Mouse (Mus musculus) neural tube, embryonic 12.5 days (tissue): ENCODE data around the gene Tmcc3. TPM values are rescaled to one million over a fixed set of nuclear protein-coding genes. Genes with fewer than 3 reads are reported as not detected.

Experiments
- ATAC-seq: fragments of 200-750 bp; cut with Nextera tagmentation; 2 replicates; pipeline ENCODE4 v1.8.0; 2017; ENCODE audit warnings: low read depth, mild to moderate bottlenecking, moderate TSS enrichment, moderate library complexity; ENCODE audit not compliant: low FRiP score
- H3K27ac ChIP-seq: fragments of 300-500 bp; sonication (generic); 2 replicates; pipeline ENCODE4 v1.5.1; 2016
- H3K27me3 ChIP-seq: fragments of 300-500 bp; sonication (generic); replicated peaks from 2 replicates; pipeline ENCODE4 v1.6.1; 2016; ENCODE audit warnings: mild to moderate bottlenecking
- H3K36me3 ChIP-seq: fragments of 300-500 bp; sonication (generic); 2 replicates; pipeline ENCODE4 v1.6.1; 2016; ENCODE audit warnings: mild to moderate bottlenecking
- H3K4me1 ChIP-seq: fragments of 300-500 bp; sonication (generic); 2 replicates; pipeline ENCODE4 v1.6.1; 2016
- H3K4me2 ChIP-seq: fragments of 300-500 bp; sonication (generic); replicated peaks from 2 replicates; pipeline ENCODE4 v1.6.1; 2016; ENCODE audit warnings: mild to moderate bottlenecking
- H3K4me3 ChIP-seq: fragments of 300-500 bp; sonication (generic); 2 replicates; pipeline ENCODE4 v1.5.1; 2016
- H3K9ac ChIP-seq: fragments of 300-500 bp; sonication (generic); 2 replicates; pipeline ENCODE4 v1.6.1; 2016; ENCODE audit warnings: mild to moderate bottlenecking
- H3K9me3 ChIP-seq: fragments of 300-500 bp; sonication (generic); 2 replicates; pipeline ENCODE4 v1.6.1; 2016; ENCODE audit warnings: mild to moderate bottlenecking
- WGBS: fragments of 180-500 bp; shearing (Covaris S2); methylation state at CpG from one replicate; pipeline ENCODE4 v1.1.7; 2016; 5-methylcytosine and 5-hydroxymethylcytosine counted together
- polyA plus RNA-seq: library from polyadenylated mRNA; unstranded; fragments of >200 nt; fragmentation: Nextera tagmentation; extraction: Ambion mirVana; gene quantifications from 2 replicates; pipeline ENCODE4 v1.2.1, GENCODE M21; 2016

Tmcc3 gene
- polyA plus RNA-seq: 7.6 and 8.8 TPM in 2 replicates

- Histone ChIP-seq H3K4me2 (peak within 1 kb of the TSS; percentile 94), H3K36me3 (no peaks in the 10 kb centered on the region), H3K27me3 (no peaks in the 10 kb centered on the region; the same call in none of the 2 replicates), H3K9me3 (peaks cover 9% of the 10 kb centered on the region), H3K4me1 (peaks cover 16% of the 10 kb centered on the region), H3K9ac (peak within 1 kb of the TSS; percentile 45), H3K4me3 (peak within 1 kb of the TSS; percentile 43), H3K27ac (no peak within 1 kb of the TSS)
- ATAC-seq: peak; percentile 17; the same call in 1 of the 2 replicates
- 1% methylated on average over 19 of the region's 19 CpGs for WGBS
These were observed at the start of gene Tmcc3 for GRCm38 (mm10) chr10:94311511-94312006. Tmcc3 (plus strand) TSS chr10:94311949.

- Histone ChIP-seq H3K36me3 (no peaks in the 10 kb centered on the region), H3K9ac (no peak overlapping the region), H3K27ac (no peak overlapping the region), H3K27me3 (no peaks in the 10 kb centered on the region), H3K4me3 (no peak overlapping the region), H3K4me2 (no peak overlapping the region), H3K9me3 (no peaks in the 10 kb centered on the region), H3K4me1 (no peaks in the 10 kb centered on the region)
- no peak for ATAC-seq
- 91% methylated on average over 13 of the region's 13 CpGs for WGBS
These were observed 49.1 kb upstream of the Tmcc3 start for GRCm38 (mm10) chr10:94262646-94263045.

- Histone ChIP-seq H3K4me1 (no peaks in the 10 kb centered on the region), H3K4me3 (no peak overlapping the region), H3K9ac (no peak overlapping the region), H3K4me2 (no peak overlapping the region), H3K9me3 (no peaks in the 10 kb centered on the region), H3K27ac (no peak overlapping the region), H3K36me3 (no peaks in the 10 kb centered on the region), H3K27me3 (no peaks in the 10 kb centered on the region)
- WGBS: 77% methylated on average over 3 of the region's 3 CpGs
- no peak for ATAC-seq
These were observed 48.5 kb upstream of the Tmcc3 start for GRCm38 (mm10) chr10:94263211-94263610.

- Histone ChIP-seq H3K9me3 (no peaks in the 10 kb centered on the region), H3K4me3 (no peak overlapping the region), H3K4me1 (no peaks in the 10 kb centered on the region), H3K4me2 (no peak overlapping the region), H3K9ac (no peak overlapping the region), H3K27me3 (no peaks in the 10 kb centered on the region), H3K27ac (no peak overlapping the region), H3K36me3 (no peaks in the 10 kb centered on the region)
- ATAC-seq: no peak
- 69% methylated on average over 17 of the region's 17 CpGs for whole genome bisulfite sequencing
These were observed 45.9 kb upstream of the Tmcc3 start for GRCm38 (mm10) chr10:94265656-94266542.

- Histone ChIP-seq H3K27ac (no peak overlapping the region), H3K4me2 (no peak overlapping the region), H3K9me3 (no peaks in the 10 kb centered on the region), H3K9ac (no peak overlapping the region), H3K27me3 (no peaks in the 10 kb centered on the region), H3K4me1 (no peaks in the 10 kb centered on the region), H3K36me3 (no peaks in the 10 kb centered on the region), H3K4me3 (no peak overlapping the region)
- WGBS: 6% methylated on average over 3 of the region's 3 CpGs
- ATAC-seq: no peak
These were observed 36.4 kb upstream of the Tmcc3 start for GRCm38 (mm10) chr10:94275321-94275720.

- Histone ChIP-seq H3K27me3 (no peaks in the 10 kb centered on the region), H3K9ac (no peak overlapping the region), H3K9me3 (no peaks in the 10 kb centered on the region), H3K4me1 (no peaks in the 10 kb centered on the region), H3K4me2 (no peak overlapping the region), H3K36me3 (no peaks in the 10 kb centered on the region), H3K27ac (no peak overlapping the region), H3K4me3 (no peak overlapping the region)
- WGBS: 56% methylated on average over 2 of the region's 2 CpGs
- ATAC-seq: no peak
These were observed 35.2 kb upstream of the Tmcc3 start for GRCm38 (mm10) chr10:94276511-94276910.

GRCm38 (mm10) chr10:94282179-94282578 lies 29.6 kb upstream of the Tmcc3 start:
- Histone ChIP-seq H3K4me1 (no peaks in the 10 kb centered on the region), H3K4me2 (no peak overlapping the region), H3K36me3 (no peaks in the 10 kb centered on the region), H3K4me3 (no peak overlapping the region), H3K27ac (no peak overlapping the region), H3K9ac (no peak overlapping the region), H3K27me3 (no peaks in the 10 kb centered on the region), H3K9me3 (no peaks in the 10 kb centered on the region)
- no peak for ATAC-seq
- WGBS: 93% methylated on average over 8 of the region's 8 CpGs

- WGBS: 92% methylated on average over 7 of the region's 7 CpGs
- H3K9me3 ChIP-seq: no peaks in the 10 kb centered on the region
- H3K36me3 ChIP-seq: no peaks in the 10 kb centered on the region
- H3K4me1 ChIP-seq: no peaks in the 10 kb centered on the region
- no peak overlapping the region for H3K9ac ChIP-seq
- H3K27me3 ChIP-seq: no peaks in the 10 kb centered on the region
- no peak overlapping the region for H3K4me3 ChIP-seq
- no peak overlapping the region for H3K4me2 ChIP-seq
- ATAC-seq: no peak
- no peak overlapping the region for H3K27ac ChIP-seq
These were observed 29.0 kb upstream of the Tmcc3 start for GRCm38 (mm10) chr10:94282797-94283196.

GRCm38 (mm10) chr10:94294437-94294836 lies 17.3 kb upstream of the Tmcc3 start:
- no peak for ATAC-seq
- no peak overlapping the region for H3K27ac ChIP-seq
- WGBS: 85% methylated on average over 5 of the region's 5 CpGs

GRCm38 (mm10) chr10:94294933-94295750 lies 16.6 kb upstream of the Tmcc3 start:
- 0 out of 2 replicates have a peak overlapping the region, but pooled peaks have one; percentile 7 for H3K4me2 ChIP-seq
- ATAC-seq: peak; percentile 84
- no peak overlapping the region for H3K9ac ChIP-seq
- H3K4me1 ChIP-seq: peaks cover 24% of the 10 kb centered on the region; the same call in 1 of the 2 replicates
- H3K27ac ChIP-seq: no peak overlapping the region
- 15% methylated on average over 6 of the region's 6 CpGs for WGBS
- H3K36me3 ChIP-seq: no peaks in the 10 kb centered on the region
- no peak overlapping the region for H3K4me3 ChIP-seq
- H3K27me3 ChIP-seq: no peaks in the 10 kb centered on the region
- H3K9me3 ChIP-seq: no peaks in the 10 kb centered on the region

More at GRCm38 (mm10) chr10:94294437-94294836, 17.3 kb upstream of the Tmcc3 start:
- H3K9me3 ChIP-seq: no peaks in the 10 kb centered on the region
- peaks cover 24% of the 10 kb centered on the region; the same call in 1 of the 2 replicates for H3K4me1 ChIP-seq
- H3K4me2 ChIP-seq: no peak overlapping the region
- no peaks in the 10 kb centered on the region for H3K27me3 ChIP-seq
- no peak overlapping the region for H3K9ac ChIP-seq
- H3K36me3 ChIP-seq: no peaks in the 10 kb centered on the region
- no peak overlapping the region for H3K4me3 ChIP-seq

GRCm38 (mm10) chr10:94295923-94296605 lies 15.7 kb upstream of the Tmcc3 start:
- no peak for ATAC-seq
- no peak overlapping the region for H3K4me3 ChIP-seq
- WGBS: 81% methylated on average over 5 of the region's 5 CpGs
- no peak overlapping the region for H3K4me2 ChIP-seq
- no peak overlapping the region for H3K27ac ChIP-seq
- H3K9ac ChIP-seq: no peak overlapping the region
- peaks cover 24% of the 10 kb centered on the region; the same call in 1 of the 2 replicates for H3K4me1 ChIP-seq
- no peaks in the 10 kb centered on the region for H3K9me3 ChIP-seq
- no peaks in the 10 kb centered on the region for H3K36me3 ChIP-seq
- no peaks in the 10 kb centered on the region for H3K27me3 ChIP-seq
